Mouse (Mus musculus) T-helper 17 cell (primary cell): Measurements from ENCODE around the gene Zfyve28.

Source experiments
- in situ Hi-C, 2 experiments: fragments of 300-600 bp; cut with MboI, MseI; formaldehyde crosslinking; loops; 1 replicate in 1 of 2; 2 replicates in 1 of 2; pipeline ENCODE4 v1.15.1; 2025; ENCODE audit warnings: high pct_unique_total_duplicates in 2 of 2

Gene Zfyve28

DNA sequence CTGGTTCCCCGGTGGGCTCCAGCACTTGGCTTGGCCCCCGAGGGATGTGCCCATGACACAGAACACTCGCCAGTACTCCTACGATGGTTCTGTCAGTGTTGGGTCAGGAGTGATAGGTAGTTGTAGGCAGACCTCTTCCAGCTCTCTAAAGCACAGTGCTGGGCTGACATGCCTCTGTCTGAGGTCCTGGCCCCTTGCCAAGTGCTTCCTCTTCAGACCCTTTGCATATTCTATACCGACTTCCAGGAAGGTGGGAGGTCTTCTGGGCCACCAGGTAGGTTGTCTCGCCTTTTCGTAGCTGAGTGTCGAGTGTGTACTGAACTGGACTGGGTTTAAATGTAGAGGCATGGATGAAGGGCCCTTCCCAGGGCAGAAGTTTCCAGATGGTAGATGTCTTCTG lies 74.6 kb downstream of the Zfyve28 start:
- in situ Hi-C loops, result no loop called here

DNA sequence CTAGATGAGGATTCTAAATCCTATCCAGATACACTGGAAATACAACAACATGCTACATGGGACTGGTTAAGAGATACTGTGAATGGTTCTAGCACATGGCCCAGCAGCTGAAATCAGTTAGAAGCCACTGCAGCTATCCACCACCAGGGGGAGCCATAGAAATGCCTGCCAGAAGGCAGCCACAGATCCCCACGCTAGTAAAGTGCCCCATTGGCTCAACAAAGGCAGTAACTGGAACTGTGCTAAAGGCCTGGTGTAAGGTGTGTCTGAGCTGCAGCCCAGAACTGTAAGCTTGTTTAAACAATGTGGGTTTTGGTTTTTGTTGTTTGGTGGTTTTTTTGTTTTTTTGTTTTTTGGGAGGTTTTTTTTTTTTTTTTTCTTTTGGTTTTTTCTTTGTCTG lies 78.0 kb downstream of the Zfyve28 start:
- in situ Hi-C loops, result no loop called here

DNA sequence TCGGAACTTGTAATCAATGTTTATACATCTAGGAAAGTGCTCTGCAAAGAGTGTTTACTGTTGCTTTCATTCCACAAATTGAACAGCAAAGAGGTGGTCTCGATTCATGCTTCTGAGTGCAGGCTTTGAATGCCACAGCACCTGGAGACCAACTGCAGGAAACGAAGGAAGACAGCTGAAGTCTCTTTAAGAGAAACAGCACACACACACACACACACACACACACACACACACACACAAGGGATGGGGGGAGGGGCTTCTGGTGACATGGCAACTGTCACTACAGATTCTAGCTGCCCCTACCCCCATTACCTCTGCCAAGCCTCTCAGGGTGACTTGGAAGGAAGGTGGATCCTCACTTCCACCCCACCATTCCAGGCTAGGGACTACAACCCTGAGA lies 80.7 kb downstream of the Zfyve28 start:
- in situ Hi-C loops, result no loop called here

DNA sequence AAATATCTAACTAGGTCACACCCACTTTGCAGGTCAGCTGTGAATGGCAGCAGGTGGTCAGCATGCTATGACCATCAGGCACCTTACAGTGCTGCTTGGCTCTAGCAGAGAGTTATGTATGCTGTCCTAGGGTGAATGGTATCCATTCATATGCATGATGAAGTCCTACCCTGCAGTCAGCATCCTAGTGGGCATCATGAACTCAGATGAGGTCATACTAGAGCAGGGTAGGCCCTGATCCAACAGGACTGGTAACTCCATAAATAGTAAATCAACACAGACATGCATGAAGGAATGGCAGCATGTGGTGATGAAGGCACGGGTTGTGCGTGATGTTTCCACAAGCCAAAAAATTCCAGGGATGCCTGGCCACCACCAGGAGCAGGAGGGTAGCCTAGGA lies 82.5 kb downstream of the Zfyve28 start:
- in situ Hi-C loops, result no loop called here

DNA sequence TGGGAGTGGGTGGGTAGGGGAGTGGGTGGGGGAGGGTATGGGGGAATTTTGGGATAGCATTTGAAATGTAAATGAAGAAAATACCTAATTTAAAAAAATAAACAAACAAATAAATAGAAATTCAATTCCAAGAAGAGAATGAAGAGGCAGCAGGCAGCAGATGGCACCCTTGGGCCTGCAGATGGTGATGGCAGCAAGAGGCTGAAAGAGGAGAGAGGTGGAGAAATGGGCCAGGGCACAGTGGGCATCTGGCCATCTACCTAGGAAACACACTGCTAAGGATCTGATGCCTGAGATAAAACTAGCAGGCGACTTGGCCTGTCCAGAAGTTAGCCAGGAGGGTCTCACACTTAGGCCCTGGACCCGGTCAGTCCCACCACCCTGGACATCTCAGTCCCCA lies 83.3 kb downstream of the Zfyve28 start:
- in situ Hi-C loops, result no loop called here

DNA sequence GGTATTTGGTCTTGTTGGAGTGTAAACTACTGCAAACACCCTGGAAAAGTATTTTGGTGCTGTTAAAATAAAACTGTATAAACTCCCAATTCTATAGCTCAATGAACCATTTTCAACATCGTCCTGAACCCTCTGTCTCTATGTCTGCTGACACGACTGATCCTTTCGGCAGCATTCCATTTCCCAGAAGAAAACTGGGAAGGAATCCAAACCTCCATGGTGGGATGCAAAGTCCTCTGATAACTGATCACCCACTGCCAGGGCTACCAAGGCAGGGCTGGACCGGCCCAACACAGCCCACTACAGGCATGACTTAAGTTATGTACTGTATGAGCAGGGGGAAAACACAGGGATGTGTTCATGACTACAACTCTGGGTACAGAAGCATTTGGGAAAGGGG lies 86.2 kb downstream of the Zfyve28 start:
- in situ Hi-C loops, result no loop called here

DNA sequence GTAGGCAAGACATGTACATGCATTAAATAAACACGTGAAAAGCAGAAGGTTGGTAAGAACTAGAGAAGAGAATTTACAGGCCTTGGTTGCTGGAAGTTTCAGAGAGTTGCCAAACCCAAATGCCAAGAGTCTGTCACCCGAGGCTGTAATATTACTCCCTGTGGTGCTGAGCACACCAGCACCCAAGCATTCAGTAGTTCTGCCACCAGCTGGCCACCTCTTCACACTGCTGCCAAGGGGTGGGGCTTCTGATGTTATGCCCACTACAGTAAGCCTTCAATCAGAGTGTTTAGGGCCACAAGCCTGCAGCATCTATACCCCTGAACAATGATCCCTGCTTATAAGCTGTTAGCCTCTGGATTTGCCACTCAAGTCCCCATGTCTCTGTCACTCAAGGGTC lies 86.9 kb downstream of the Zfyve28 start:
- in situ Hi-C loops, result no loop called here

DNA sequence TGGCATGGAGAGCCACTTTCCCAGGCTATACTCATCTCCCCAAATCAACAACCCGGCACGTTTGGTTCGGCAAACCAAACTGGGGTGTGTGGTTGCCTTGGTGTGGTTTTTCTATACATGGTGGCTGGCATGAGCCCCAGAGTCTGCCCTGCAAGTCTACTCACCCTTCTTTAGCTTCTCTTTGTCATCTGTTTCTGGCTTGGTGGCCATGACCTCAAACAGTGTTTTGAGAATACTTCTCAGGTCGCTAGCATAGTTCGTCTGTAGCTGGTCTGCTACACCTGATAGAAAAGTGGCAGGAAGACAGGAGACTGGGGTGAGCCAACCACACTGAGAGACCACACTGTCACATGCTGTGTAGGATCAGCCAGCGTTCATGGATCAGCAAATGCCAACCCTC lies 89.6 kb downstream of the Zfyve28 start:
- in situ Hi-C loops, result no loop called here

DNA sequence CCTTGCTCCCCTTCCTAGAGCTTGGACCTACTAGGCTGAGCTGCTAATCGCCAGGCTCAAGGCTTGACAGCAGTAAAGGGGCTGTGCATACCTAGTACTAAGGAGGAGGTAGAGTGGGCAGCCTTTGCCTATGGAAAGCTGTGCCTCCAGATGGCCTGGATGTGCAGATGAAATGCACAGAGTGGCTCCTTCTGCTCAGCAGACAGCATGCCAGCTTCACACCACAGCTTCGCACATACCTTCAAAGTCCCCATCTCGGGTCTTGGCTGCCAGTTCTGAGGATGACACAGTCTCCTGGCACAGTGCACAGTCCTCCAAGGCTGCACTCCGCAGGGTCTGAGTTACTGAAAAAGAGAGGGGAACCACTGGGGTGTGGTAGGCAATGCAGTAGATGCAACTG lies 91.0 kb downstream of the Zfyve28 start:
- in situ Hi-C loops, result no loop called here

DNA sequence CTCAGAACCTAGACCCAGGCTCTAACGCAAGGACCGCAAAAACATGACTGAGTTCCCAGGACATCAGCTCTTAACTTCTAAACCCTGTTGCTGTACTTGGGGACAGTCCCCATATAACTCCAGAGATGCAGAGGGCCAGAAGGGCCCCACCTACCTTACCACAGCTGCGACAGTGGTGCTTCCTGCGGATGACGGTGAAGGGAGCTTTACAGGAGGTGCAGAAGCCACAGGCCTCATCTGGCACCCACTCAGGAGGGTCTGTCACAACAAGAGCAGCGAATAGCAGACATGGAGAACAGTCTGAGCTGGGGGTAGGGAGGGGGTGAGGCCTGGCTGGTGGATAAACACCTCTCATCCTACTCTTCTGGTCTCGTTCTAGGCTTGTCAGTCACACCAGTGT lies 91.8 kb downstream of the Zfyve28 start:
- in situ Hi-C loops, result no loop called here

DNA sequence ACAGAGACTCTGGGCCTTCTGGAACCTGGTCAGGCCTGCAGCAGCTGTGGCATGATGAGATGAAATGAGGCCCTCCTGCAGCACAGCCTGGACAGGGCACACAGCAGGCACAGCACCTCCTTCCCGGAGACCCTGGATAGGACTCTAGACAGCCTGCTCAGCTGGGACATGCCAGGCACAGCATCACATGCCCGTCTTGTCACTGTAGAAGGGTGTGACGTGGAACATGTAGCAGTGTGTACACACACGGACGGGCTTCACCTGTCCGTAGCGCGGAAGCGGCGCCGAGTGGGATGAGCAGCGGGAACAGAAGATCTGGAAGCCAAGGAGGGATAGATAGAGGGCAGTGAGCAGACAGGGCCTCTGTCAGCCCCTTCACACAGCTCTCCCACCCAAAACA lies 92.5 kb downstream of the Zfyve28 start:
- in situ Hi-C loops, result no loop called here

DNA sequence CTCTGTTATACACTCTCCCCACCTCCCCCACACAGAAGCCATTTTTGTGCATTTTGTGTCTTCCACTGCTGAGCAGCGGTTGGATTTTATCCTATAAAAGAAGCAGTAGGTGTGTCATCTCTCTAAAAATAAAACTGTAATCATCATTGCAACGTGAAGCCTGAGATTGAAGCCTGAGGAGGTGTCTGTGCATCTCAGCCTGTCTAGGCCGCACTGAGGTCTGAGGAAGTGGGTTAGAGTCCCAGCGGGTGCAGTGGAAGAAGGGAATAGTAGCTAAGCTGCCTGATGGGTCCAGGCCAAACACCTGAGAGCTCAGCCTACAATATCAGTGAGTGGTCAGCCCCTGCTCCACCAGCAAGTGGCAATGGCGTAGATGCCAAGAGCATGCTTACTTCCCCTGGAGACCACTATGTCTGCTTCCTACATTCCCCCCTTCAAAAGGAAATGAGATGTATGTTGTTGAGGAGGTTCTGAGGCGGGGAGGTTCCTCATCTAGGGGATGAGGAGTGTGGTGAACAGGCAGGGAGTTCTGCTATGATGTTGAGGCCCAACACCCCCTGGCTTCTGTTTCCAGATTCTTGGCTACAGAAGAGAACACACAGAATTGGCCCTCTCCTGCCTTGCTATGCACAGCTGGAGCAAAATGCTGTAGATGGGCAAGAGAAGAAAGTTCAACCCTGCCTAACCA lies 93.1 kb downstream of the Zfyve28 start:
- in situ Hi-C loops, result no loop called here

DNA sequence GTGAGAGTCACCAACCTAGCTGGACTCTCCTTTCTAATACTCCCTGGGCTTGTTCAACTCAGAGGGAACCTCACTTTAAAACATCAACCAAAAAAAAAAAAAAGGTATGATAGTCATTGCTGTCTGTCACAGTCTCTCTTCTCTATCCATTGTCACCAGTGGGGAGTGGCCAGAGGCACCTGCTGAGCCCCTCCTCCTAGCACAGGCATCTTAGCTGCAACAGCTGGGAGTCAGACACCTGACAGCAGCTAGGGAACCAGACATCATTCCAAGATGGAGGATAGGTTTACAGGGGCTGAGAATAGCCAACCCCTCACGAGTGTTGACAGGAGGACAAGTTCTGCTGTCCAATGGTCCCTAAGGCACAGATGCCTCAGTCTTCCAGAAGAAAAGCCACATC lies 93.8 kb downstream of the Zfyve28 start:
- in situ Hi-C loops, result no loop called here

DNA sequence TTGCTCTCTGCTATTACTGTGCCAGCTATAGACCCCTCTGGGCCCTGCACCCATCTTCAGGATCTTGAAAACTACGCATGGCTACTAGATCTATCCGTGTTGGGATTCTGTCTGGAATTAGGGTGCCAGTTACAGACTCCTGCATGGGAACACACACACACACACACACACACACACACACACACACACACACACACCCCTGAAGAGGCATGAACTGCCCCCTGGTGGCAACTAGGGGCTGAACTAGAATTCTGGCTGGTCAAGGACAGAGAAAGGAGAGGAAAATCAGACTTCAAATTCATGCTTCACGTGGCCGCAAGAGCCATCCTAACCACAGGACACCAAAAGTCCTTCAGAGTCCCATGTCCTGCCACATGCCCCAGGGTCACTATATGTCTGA lies 96.4 kb downstream of the Zfyve28 start:
- in situ Hi-C loops, result no loop called here

DNA sequence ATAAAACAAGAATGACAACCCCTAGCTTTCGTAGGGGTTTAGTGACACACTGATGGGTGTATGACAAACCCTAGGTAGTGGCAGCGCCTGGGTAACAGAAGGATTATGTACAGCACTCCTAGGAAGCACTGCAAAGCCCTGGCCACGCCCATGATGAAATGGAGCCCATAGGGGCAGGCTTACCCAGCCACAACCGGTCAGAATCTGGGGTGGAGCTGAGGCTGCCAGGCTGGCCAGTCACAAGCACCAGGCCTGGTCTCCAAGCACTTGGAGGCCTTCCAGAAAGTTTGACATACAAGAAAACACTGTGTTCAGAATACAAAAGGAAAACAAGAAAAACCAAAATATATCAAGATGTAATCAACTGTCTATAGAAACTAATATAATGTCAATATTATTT lies 97.2 kb downstream of the Zfyve28 start:
- in situ Hi-C loops, result no loop called here

DNA sequence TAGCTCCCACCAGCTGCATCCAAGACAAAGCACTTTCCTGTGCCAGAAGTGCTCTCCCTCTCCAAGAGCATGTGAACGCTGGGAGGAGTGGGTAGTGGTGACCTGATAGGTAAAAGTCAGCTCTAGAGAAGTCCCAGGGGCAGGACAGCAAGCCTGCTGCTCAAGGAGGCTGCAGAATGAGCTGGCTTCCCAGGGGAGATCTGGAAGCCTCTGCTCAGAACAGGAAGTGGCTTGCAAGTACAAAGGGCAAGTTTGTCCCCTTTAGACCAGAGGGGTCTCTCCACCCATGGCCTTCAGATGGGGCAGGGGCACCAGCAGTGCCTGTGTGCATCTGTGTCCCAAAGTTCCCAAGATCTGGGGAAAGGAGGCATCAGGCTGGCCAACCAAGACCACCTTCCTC lies 98.7 kb downstream of the Zfyve28 start:
- in situ Hi-C loops, result no loop called here

DNA sequence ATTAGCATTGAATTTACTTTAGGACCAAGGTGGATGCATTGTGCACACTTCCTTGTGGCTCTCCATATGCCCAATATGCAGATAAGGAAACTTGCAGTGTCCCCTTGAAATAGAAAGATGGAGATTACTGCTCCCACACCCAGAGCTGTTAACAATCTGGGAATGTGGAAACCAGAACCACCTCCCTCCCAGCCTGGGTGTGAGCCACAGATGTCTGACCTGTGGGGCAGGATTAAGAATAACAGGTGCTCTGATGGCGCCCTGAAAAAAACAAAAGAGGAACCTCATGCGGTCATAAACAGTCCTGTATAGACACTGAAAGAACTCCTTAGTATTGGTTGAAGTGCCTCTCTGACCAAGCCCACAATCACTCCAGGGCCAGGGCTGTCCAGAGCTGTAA lies 99.4 kb downstream of the Zfyve28 start:
- in situ Hi-C loops, result no loop called here

DNA sequence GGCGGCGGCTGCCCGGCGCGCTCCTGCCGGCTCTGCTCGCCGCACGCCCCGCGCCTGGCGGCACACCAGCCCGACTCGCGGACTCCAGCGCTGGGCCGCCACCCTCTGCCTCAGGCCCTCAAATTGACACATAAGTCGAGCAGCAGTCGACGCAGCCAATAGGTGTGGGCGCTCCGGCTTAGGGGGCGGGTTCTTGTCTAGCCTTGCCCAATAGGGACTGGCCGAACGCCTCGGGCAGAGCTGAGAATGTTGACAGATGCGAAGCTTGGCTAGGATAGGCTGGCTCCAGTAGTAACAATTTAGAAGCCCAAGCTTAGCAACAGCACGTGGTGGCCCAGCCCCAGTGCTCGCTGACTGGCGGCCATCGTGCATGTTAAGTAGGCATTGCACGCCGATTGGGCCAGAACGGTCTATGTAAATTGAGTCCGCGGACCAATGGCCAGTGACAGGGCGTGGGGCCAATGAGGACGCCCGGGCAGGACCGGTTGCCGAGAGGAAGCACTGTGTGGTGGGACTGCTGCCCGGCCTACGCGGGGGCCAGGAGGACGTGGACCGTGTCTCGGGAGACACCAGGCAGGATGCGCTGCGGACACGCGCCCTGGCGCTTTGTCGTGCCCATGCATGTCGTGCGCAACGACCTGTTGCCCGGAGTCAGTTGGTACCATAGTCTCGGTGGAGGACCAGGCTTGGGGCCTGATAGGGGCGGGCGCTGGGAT lies 100.5 kb downstream of the Zfyve28 start, which contains the start of gene Mxd4:
Mxd4 (minus strand) TSS at position 120 of the 716 bp plus-strand sequence.
- in situ Hi-C loops, result no loop called here

DNA sequence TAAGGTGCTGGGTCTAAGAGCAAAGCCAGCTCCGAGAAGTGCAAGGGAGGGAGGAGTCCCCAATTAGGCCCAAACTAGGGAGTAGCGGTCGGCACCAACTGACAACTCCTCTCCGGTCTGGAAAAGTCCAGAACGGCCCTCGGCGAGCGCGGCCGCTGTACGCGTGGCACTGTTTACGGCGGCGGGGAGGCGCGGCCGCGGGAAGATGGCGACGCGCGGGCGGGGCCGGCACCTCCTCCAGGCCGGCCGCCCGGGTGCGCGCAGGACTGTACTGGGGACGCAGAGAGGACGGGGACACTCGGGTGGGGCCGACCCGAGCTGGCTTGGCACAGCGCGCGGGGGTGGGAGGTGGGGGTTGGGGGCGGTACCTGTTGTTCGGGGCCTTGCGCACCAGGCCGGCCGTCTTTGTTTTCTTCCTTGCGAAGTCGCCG lies 101.3 kb downstream of the Zfyve28 start:
- in situ Hi-C loops, result no loop called here

DNA sequence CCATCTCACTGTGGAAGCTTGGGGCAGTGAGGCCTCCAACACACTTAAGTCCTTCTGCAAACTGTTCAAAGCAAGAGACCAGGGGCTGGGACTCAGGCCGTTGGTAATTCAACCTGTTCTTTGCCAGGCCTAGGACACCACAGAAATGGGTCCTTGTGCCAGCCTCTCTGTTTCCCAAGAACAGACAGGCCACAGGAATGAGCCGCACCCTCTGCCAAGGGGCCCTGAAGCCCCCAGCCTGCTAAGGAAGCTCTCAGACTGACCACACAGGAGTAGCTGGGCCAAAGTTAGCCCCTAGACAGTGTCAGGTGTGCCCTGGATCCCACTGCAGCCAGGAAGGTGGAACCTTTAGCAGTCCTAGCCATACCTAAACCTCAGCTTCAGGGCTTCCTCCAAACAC lies 101.9 kb downstream of the Zfyve28 start:
- in situ Hi-C loops, result no loop called here

DNA sequence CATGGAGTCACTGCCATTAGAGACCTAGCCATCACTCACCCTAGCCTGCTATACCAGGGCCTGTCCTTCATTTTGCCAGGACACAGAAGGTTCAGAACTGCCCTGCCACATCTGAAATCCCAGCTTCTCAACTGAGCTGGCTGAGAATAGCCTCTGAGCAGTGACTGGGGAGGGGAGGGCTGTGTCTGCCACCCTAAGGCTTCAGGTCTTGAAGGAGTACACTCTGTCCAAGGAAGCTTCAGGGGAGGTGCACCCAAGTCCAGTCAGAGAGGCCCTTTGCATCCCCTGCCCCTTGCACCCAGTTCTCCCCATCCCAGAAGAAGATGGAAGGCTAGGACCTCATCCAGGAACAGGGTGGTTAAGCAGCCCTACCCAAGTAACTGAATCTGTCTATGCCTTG lies 102.5 kb downstream of the Zfyve28 start:
- in situ Hi-C loops, result no loop called here

DNA sequence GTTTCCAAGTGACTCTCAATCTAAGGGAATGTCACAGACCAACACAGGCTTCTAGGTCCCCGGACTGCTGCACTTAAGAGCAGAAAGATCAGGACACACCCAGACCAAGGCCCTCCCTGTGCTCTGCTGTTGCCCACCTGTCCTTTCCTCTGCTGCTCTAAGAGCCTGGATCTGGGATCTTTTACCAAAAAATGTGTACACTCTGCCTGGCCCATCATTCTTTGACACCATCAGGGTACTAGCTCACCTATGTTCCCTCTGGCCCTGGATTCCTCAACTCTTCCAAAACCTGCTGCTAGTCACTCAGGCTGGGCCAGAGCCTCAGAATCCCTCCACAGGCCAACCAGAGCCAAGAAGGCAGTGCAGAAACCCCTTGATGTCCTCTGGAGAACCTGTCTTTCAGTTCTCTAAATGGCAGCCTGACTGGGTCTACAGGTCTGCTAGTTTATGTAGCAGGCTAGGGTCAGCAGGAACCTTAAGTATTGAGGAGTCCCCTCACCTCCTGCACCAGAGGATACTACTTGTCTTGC lies 103.1 kb downstream of the Zfyve28 start:
- in situ Hi-C loops, result no loop called here

DNA sequence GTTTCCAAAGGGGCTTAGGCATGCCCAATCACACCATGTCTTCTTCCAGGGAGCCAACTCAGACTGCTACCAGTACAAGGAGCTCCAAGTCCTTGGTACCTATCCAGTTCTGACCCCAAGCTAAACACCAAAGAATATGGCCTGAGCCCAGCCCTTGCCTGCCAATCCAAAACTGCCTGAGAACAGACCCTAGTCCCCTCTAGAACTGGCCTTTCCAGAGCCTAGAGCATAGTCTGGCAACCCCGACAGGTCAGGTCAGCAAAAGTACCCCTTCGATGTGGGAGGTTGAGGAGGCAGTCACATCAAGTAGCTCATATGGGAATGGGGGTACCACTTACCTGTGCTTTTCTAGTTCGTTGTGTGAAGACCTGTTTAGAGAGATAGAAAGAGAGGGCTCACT lies 104.3 kb downstream of the Zfyve28 start:
- in situ Hi-C loops, result no loop called here
